Mouse (Mus musculus) embryo, embryonic 11 days (tissue): ENCODE measurements at regions not wholly inside any gene's neighbourhood (a gene's known extent, or its start where the extent isn't known, plus 50 kb on each side); places are given as distances from the start of the nearest gene placed in this dataset.

ENCODE experiments used
- DNase-seq: peaks from one replicate; pipeline ENCODE4 v3.0.0-alpha.2; 2015

- DNase-seq = no peak
Observed at GRCm38 (mm10) chr7:82921722-82922121, 54.6 kb downstream of the Mex3b start.

DNA sequence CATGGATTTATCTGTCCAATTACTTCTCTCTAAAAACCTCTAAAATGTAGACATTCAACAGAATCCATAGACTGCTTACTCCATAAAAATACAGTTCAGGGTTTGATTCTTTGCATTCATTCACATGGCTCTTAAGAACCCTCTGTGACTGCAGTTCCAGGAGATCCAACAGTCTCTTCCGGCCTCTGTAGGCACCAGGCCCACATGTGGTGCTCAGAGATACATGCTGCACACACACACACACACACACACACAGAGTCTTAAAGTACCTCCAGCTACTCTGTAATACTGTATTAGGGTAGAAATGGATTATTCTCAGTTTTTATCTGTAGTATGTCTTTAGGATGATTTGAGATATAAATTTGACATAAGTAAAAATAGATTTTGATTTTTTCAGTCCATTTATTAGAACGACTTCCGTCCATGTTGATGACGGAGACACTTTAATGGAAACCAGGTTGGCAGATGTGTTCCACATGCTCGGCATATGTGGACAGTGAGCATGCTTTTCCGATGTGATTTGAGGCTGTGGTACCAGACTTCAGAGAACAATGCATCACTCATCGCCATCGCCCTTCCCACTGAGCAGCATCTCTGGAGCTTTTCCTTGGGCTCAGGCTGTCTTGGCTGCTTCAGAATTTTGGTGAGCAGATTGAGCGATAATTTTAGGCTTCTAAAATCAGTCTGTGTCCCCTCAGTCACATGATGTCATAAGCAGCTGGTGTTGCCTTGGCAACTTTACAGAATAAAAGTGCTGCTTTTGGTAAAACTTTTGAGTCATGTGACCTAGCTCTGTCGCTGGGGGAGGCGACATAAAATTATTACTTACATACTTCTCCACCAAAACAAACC is 56.3 kb downstream of the Mex3b start:
- DNase-seq = peak; percentile 70

DNA sequence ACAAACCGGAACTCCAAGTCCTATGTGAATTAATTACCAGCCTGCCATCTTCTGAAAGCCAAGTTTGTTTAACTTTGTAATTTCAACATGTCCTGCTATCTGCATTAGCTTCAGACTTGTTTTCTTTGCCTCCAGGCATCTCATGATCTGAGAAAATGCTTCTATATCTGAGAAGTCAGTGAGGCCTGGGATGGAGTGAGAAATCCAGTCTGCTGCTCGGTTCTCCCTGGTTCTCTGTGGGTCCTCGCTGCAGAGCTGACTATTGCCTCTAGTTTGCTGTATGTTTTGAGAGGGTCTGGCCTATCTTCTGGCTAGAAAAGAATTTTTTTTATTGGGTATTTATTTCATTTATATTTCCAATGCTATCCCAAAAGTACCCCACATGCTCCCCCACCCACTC is 57.0 kb downstream of the Mex3b start:
- DNase-seq = peak; percentile 13

GRCm38 (mm10) chr7:82938311-82938710 is 71.2 kb downstream of the Mex3b start:
- DNase-seq = peak; percentile 43

- DNase-seq = peak; percentile 5
Observed at GRCm38 (mm10) chr7:82939536-82939935, 72.4 kb downstream of the Mex3b start.

DNA sequence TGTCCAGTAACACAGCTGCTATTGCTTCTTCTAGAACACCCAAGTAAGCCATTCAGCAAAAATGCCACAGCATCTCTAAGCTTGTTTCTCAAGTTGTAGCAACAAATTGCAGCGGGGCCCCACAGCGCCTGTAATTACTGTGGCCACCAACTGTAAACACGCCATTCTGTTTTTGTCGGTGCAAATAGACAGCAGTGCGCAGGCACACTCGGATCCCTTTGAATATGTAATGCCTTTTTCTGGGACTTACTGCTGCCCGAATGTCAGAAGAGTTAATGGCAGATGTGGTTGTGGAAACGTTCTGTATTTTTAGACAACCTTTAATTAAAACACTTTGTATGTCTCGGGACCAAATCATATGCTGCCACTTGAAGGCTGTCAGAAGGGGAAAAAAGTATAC is 76.2 kb downstream of the Mex3b start:
- DNase-seq = no peak

DNA sequence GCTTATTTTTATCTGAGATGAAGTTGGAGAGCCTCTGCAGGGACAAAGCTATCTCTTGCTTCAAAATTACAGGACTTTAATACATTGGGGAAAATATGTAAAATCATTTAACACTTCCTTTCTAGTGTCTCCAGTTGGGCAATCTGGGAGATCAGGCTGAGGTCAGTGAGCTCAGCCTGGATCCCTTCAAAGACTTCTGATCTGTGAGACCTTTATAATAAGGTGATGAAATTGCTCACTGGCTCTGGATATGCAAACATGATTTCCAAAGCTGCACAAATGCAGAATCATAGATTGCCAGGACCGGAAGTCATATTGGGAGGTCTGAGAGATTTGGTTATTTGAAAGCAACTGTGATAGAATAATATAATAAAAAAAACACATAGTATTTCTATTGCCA is 76.7 kb downstream of the Mex3b start:
- DNase-seq = no peak

DNA sequence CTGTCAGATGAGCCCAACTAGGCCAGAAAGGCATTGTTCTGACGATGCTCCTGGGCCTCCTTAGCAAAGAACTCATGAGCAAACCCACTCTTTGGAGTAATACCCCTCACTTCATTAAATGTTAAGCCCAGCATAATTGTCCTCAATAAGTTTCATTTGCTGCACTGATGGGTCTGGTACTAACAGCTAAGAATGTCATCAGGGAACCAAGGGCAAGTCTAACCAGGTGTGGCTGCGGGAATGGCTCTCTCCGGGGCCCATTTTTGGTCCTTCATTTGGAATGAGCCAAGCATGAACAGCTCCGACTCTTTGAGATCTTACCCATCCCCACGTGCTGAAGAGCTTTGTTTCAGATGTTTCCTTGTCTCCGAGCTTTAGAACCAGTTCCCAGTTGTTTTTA is 82.2 kb downstream of the Mex3b start:
- DNase-seq = no peak

DNA sequence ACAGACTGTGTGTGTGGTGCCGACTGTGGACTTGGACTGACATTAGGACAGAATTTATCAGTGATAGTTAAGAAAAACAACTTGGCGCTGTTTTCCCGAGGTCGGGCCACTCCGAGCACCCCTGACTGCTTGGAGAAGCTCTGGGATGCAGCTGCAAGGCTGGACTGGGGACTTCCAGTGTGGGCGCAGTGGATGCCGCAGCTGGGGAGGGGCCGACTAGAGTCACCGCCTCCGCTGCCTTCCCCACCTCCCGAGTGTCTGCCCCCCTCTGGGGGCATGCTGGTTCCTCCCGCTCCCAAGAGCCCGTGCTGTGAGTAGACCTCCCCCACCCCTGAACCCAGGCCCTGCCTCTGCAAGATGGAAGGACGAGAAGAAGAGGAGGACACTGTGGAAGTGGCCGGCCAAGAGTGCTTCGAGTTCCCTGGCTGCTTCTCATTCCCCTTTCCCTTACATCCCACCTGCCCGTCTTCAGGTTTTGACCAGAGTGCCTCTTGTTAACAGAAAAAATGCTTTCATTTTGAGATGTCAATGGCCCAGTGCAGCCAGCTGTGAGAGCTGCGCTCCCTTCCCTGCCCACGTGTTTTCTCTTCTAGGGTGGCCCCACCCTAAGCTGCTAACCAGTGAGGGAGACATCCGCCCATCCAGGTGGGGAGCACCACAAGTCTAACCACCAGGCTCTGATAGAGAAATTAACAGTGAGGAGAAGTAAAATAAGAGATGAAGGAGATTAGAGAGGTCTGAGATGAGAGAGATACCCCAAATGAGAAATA is 90.3 kb downstream of the Mex3b start:
- DNase-seq = peak; percentile 7

DNA sequence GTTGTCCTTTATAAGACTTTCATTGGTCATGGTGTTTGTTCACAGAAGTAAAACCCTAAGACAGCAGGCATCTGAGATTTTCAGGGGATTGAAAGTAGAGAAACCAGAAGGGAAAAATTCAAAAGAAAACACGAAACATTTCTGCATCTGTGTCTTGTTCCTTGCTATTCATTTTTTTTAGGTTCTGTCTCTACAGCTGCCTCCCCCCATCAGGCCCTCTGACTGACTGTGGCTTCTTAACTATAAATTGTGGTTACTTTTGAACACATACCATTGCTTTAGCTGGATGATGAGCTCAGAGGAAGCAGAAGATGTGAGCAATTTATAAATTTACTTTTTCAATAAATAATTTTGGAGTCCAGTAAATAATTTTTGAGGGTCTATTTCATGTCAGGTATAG is 103.5 kb downstream of the Mex3b start:
- DNase-seq = no peak

GRCm38 (mm10) chr7:82971244-82971643 is 104.1 kb downstream of the Mex3b start:
- DNase-seq = no peak

DNA sequence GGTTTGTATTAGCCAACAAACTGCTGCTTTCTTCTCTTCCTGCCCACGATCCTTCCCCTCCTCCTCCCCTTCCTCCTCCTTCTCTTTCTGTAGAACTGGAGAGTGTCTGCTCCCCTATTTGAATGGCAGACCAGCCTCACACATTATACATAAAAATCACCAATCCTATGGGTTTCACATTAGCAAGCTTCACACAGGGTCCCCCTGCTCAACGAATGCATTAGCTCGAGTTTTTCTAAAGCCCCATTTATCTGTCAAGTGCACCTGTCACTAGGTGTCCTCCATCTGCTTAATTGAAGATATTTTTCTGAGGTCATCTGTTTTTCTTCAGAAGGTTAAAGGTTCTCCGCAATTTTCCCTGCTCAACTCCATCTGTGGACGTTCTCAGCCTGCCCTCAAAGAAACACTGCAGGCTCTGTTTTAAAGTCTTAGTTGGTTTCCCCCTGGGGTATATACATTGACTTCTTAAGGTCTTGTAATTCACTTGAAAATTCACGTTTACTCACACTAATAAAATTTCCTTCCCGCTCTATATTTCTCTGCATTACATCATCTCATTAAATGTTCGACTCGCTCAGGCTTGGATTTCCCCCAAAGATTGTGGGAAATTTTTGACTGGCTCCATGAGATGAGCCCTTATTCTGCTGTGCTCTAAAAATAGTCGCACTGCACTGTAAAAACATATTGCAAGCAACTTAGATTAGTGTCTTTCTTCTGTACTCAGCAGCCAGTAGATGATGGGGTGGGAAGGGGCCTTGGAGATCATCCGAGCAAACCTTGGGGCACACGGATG is 105.3 kb downstream of the Mex3b start:
- peak; percentile 43 for DNase-seq

DNA sequence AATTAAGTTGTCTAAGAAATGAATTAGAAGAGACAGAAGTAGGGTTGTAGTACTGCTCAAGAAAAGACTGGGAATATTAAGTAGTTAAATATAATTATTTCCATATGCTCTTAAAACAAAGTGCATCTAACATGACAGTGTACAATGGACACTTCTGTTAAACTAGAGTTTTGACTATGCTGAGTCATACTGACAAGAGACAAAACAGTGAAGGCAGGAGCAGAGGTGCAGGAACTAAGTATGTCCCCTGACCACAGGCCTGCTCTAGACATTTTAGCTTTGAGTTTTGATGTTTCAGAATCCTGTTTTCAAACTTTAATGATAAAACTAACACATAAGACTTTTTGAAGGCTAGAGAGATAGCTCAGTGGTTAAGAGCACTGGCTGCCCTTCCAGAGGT is 123.6 kb downstream of the Mex3b start:
- no peak for DNase-seq

- DNase-seq = no peak
Observed at GRCm38 (mm10) chr7:82993136-82993535, 126.0 kb downstream of the Mex3b start.

DNA sequence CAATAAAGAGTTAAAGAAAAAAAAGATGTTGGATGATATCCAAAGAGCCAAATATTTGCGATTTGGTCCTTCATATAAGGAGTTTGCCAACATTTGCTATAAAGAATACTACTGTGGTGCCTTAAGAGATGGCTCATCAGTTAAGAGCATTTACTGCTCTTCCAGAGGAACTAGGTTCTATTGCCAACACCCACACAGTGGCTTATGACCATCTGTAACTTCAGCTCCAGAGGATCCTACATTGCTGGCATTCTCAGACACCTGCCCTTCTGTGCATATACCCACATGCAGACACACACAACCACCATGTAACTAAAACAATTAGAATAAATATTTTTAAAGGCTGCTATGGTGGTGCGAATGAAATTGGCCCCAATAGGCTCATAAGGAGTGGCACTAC is 131.7 kb downstream of the Mex3b start:
- DNase-seq = no peak

GRCm38 (mm10) chr7:83007540-83007939 is 140.4 kb downstream of the Mex3b start:
- no peak for DNase-seq

DNA sequence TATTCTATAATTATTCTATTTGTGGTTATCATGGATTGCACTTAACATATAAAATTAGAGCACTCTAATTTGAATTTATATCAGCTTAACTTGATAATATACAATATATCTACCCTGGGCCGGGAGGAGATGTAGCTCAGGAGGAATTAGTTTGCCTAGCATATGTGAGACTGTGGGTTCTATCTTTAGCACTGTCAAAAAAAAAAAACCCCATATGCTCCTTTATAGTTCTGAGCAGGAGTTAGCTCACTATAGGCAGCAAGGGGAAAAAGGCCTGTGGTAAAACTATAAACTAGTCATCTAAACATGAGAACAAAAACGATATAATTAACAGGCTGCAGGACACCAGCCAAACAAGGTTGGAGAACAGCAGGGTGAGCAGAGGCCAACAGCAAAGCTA is 145.0 kb downstream of the Mex3b start:
- DNase-seq = no peak

DNA sequence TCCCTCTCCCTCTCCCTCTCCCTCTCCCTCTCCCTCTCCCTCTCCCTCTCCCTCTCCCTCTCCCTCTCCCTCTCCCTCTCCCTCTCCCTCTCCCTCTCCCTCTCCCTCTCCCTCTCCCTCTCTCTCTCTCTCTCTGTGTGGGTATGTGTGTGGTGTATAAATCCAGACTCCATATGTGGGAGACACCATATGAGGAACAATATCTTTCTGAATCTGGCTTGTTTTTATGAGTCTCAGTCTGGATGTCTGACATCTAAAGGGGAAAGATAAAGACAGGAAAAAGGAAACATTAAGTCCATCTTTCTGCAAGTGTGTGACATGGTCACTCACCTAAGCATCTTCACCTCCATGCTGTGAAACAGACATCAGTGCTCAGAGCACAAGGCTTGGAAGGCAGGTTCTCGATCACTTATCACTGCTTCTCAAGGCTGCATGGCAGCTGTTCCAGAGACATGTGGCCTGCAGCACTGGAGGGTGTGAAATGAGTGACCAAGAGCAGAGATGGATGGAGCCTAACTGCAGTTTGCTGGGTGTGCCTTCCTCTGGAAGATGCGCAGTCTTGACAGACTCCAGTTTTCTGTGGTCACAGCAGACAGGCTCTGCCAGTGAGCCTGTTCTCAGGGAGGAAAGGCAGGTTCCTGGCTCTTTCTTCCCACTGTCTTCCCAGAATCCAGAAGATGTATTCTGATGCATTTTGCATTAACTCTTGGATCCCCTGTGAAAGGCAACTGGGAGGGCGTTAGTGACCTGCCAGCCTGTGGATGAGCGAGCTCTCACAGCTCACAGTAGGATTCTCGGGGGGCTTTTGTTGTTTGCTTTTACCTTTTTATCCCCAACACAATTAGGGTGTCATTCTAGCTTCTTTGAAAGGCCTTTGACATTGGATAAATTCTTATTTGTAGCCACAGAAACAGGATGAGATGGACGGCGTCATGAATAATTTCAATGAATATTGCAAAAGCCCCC is 147.9 kb downstream of the Mex3b start:
- DNase-seq = peak; percentile 39

DNA sequence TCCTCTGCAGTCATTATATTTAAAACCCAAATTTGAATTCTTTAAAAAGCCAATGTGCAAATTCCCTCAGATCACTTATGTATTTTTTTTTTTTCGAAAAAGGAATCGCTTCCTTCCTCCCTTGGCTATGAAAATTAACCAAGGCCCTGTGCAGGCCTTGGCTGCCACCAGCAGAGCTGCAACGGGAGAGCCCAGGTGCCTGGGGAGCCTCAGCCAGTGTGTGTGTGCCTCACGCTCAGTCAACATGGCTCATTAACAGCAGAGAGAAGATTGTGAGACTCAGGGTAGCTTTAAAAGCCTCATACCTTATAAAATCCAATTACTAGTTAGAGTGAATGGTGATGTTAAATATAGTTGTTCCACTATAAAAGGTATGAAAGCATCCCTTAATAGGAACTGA is 148.6 kb downstream of the Mex3b start:
- DNase-seq = no peak

GRCm38 (mm10) chr7:83016566-83016965 is 149.4 kb downstream of the Mex3b start:
- no peak for DNase-seq

DNA sequence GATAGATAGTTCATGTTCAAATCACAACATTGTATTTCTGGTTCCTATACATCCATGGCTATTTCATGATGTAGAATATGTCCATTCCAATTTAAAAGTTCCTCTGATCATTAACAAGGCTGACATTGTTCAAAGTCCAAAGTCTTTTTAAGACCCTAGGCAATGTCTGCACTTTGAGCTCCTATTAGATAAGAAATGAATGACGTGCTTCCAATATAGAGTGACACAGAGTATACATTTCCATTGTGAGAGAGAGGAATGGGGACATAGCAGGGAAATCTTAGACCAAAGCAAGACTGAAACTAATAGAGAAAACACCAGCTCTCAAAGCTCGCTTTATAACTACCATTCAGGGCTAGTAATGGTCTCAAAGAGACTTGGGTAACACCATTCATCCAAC is 153.5 kb downstream of the Mex3b start:
- DNase-seq = no peak

GRCm38 (mm10) chr7:83023990-83024389 is 156.9 kb downstream of the Mex3b start:
- DNase-seq = no peak
